Mouse (Mus musculus) lung, postnatal 0 days (tissue): ENCODE data around the gene Gm3402. TPM values are rescaled to one million over a fixed set of nuclear protein-coding genes. Genes with fewer than 3 reads are reported as not detected.
"Not testable (repeated sequence)": the region's sequence is repeated elsewhere in the genome, so short reads cannot be mapped to it uniquely, and the experiment has no call there.

Source experiments
- ATAC-seq: fragments of 200-750 bp; cut with Nextera tagmentation; 2 replicates; pipeline ENCODE4 v1.8.0; 2017; ENCODE audit warnings: moderate library complexity
- DNase-seq: peaks from one replicate; pipeline ENCODE4 v3.0.0-alpha.2; 2016; ENCODE audit warnings: low spot score
- H3K27ac ChIP-seq: fragments of 300-500 bp; sonication (generic); 2 replicates; pipeline ENCODE4 v1.5.1; 2014; ENCODE audit warnings: antibody characterized with exemption, mild to moderate bottlenecking, low read length, mixed read lengths
- H3K27me3 ChIP-seq: fragments of 300-500 bp; sonication (generic); replicated peaks from 2 replicates; pipeline ENCODE4 v1.6.1; 2014; ENCODE audit warnings: low read length, mixed read lengths; ENCODE audit not compliant: insufficient read depth
- H3K36me3 ChIP-seq: fragments of 300-500 bp; sonication (generic); 2 replicates; pipeline ENCODE4 v1.6.1; 2014; ENCODE audit warnings: low read length, mixed read lengths; ENCODE audit not compliant: insufficient read depth
- H3K4me1 ChIP-seq: fragments of 300-500 bp; sonication (generic); 2 replicates; pipeline ENCODE4 v1.6.1; 2014; ENCODE audit warnings: antibody characterized with exemption, low read depth, low read length, mixed read lengths; ENCODE audit not compliant: insufficient read depth
- H3K4me2 ChIP-seq: fragments of 300-500 bp; sonication (generic); replicated peaks from 2 replicates; pipeline ENCODE4 v1.6.1; 2014; ENCODE audit warnings: low read depth, mild to moderate bottlenecking, low read length, moderate library complexity, mixed read lengths
- H3K4me3 ChIP-seq: fragments of 300-500 bp; sonication (generic); 2 replicates; pipeline ENCODE4 v1.5.1; 2014; ENCODE audit warnings: low read depth, low read length
- H3K9ac ChIP-seq: fragments of 300-500 bp; sonication (generic); replicated peaks from 2 replicates; pipeline ENCODE4 v1.6.1; 2014; ENCODE audit warnings: low read depth, mild to moderate bottlenecking
- H3K9me3 ChIP-seq: fragments of 300-500 bp; sonication (generic); 2 replicates; pipeline ENCODE4 v1.6.1; 2016; ENCODE audit warnings: low read length, mixed read lengths
- CTCF ChIP-seq: IDR thresholded peaks from 2 replicates; pipeline ENCODE4 v1.5.1; 2016; ENCODE audit warnings: antibody characterized with exemption, mild to moderate bottlenecking
- EP300 ChIP-seq: IDR thresholded peaks from 2 replicates; pipeline ENCODE4 v1.6.1; 2016; ENCODE audit warnings: antibody characterized with exemption, mild to moderate bottlenecking, control low read depth
- WGBS: fragments of 180-500 bp; shearing (Covaris S2); extraction: QIAGEN DNeasy Blood & Tissue Kit; methylation state at CpG from one replicate; pipeline ENCODE4 v1.1.7; 2014; 5-methylcytosine and 5-hydroxymethylcytosine counted together
- polyA plus RNA-seq: library from polyadenylated mRNA; unstranded; fragments of >200 nt; fragmentation: Nextera tagmentation; extraction: Ambion mirVana; gene quantifications from 2 replicates; pipeline ENCODE4 v1.2.1, GENCODE M21; 2015

Gm3402 gene
- polyA plus RNA-seq, 1 experiment from 2014 or later, result not detected

GRCm38 (mm10) chr5:146488959-146489358, 25.0 kb upstream of the Gm3402 start:
- H3K9ac ChIP-seq, H3K9me3 ChIP-seq, H3K4me2 ChIP-seq, H3K27ac ChIP-seq, H3K4me3 ChIP-seq, H3K36me3 ChIP-seq, ATAC-seq, DNase-seq, H3K4me1 ChIP-seq, H3K27me3 ChIP-seq: not testable (repeated sequence)
- 6% methylated on average over 3 of the region's 4 CpGs for WGBS
- TF ChIP-seq CTCF, result peak; percentile 49

- H3K9ac ChIP-seq, ATAC-seq, H3K27ac ChIP-seq, H3K9me3 ChIP-seq, H3K27me3 ChIP-seq, H3K4me1 ChIP-seq, H3K4me2 ChIP-seq, DNase-seq, H3K4me3 ChIP-seq, H3K36me3 ChIP-seq: not testable (repeated sequence)
- WGBS, result no CpG with 5 or more reads among the region's 5 CpGs
Measured at GRCm38 (mm10) chr5:146491063-146491462, 22.9 kb upstream of the Gm3402 start, which contains the start of gene Gm6370. Gene Gm6370 (plus strand): TSS chr5:146491363.

- H3K9ac ChIP-seq, H3K27ac ChIP-seq, H3K4me3 ChIP-seq, DNase-seq, H3K36me3 ChIP-seq, H3K4me1 ChIP-seq, H3K4me2 ChIP-seq, ATAC-seq, H3K27me3 ChIP-seq, H3K9me3 ChIP-seq: not testable (repeated sequence)
- no CpG with 5 or more reads among the region's 5 CpGs for WGBS
Measured at GRCm38 (mm10) chr5:146502099-146502498, 11.8 kb upstream of the Gm3402 start, which contains the start of gene 4930449I24Rik. Gene 4930449I24Rik (plus strand): TSS chr5:146502399.

- H3K9me3 ChIP-seq, H3K9ac ChIP-seq, H3K4me3 ChIP-seq, H3K36me3 ChIP-seq, ATAC-seq, H3K27ac ChIP-seq, H3K4me2 ChIP-seq, DNase-seq, H3K4me1 ChIP-seq, H3K27me3 ChIP-seq: not testable (repeated sequence)
- 83% methylated on average over 1 of the region's 3 CpGs for WGBS
Measured at GRCm38 (mm10) chr5:146525501-146525900, 11.6 kb downstream of the Gm3402 start, which contains the start of gene Gm3404. Gene Gm3404 (plus strand): TSS chr5:146525801.

GRCm38 (mm10) chr5:146537347-146537746, 23.4 kb downstream of the Gm3402 start, which contains the start of gene Gm3409:
Gene Gm3409 (plus strand): TSS chr5:146537647.
- not testable (repeated sequence) for H3K36me3 ChIP-seq, H3K27me3 ChIP-seq, DNase-seq, H3K9ac ChIP-seq, H3K27ac ChIP-seq, H3K4me1 ChIP-seq, H3K4me2 ChIP-seq, H3K4me3 ChIP-seq, ATAC-seq, H3K9me3 ChIP-seq
- WGBS, result 88% methylated on average over 2 of the region's 3 CpGs

- not testable (repeated sequence) for H3K27ac ChIP-seq, H3K27me3 ChIP-seq, H3K9ac ChIP-seq, ATAC-seq, H3K4me1 ChIP-seq, H3K9me3 ChIP-seq, H3K4me2 ChIP-seq, H3K4me3 ChIP-seq, H3K36me3 ChIP-seq, DNase-seq
- no CpG with 5 or more reads among the region's 3 CpGs for WGBS
Measured at GRCm38 (mm10) chr5:146555836-146556235, 41.9 kb downstream of the Gm3402 start, which contains the start of gene Gm3415. Gene Gm3415 (plus strand): TSS chr5:146556136.

- no peak overlapping the region for H3K27ac ChIP-seq
- no peak for DNase-seq
- WGBS, result 76% methylated on average over 1 of the region's 1 CpGs
- no peaks in the 10 kb centered on the region for H3K9me3 ChIP-seq
- H3K27me3 ChIP-seq, result no peaks in the 10 kb centered on the region
- H3K4me2 ChIP-seq, result no peak overlapping the region
- no peaks in the 10 kb centered on the region for H3K36me3 ChIP-seq
- ATAC-seq, result no peak
- H3K4me1 ChIP-seq, result no peaks in the 10 kb centered on the region
- no peak for TF ChIP-seq CTCF
- TF ChIP-seq EP300, result no peak
- H3K4me3 ChIP-seq, result no peak overlapping the region
- no peak overlapping the region for H3K9ac ChIP-seq
Measured at GRCm38 (mm10) chr5:146564259-146564658, 50.3 kb downstream of the Gm3402 start.

Other genes starting within 250 kb of the Gm3402 start
- gene Wasf3, start 129.1 kb upstream of the Gm3402 start, polyA plus RNA-seq, result 0.31 and 0.37 TPM in 2 replicates
- not detected in 2 replicates for gene Gm6408, start 32.2 kb upstream of the Gm3402 start, polyA plus RNA-seq
- gene Gm6370, start 22.8 kb upstream of the Gm3402 start, polyA plus RNA-seq, result not detected in 2 replicates
- not detected in 2 replicates for gene 4930449I24Rik, start 11.7 kb upstream of the Gm3402 start, polyA plus RNA-seq
- gene Gm3404, start 11.7 kb downstream of the Gm3402 start, polyA plus RNA-seq, result not detected in 2 replicates
- gene Gm3409, start 23.5 kb downstream of the Gm3402 start, polyA plus RNA-seq, result not detected in 2 replicates
- not detected in 2 replicates for gene Gm3415, start 42.0 kb downstream of the Gm3402 start, polyA plus RNA-seq
- gene Gpr12, start 71.1 kb downstream of the Gm3402 start, polyA plus RNA-seq, result not detected in 2 replicates